Mouse (Mus musculus): ENCODE measurements at regions not wholly inside any gene's neighbourhood (a gene's known extent, or its start where the extent isn't known, plus 50 kb on each side); places are given as distances from the start of the nearest gene placed in this dataset.

DNA sequence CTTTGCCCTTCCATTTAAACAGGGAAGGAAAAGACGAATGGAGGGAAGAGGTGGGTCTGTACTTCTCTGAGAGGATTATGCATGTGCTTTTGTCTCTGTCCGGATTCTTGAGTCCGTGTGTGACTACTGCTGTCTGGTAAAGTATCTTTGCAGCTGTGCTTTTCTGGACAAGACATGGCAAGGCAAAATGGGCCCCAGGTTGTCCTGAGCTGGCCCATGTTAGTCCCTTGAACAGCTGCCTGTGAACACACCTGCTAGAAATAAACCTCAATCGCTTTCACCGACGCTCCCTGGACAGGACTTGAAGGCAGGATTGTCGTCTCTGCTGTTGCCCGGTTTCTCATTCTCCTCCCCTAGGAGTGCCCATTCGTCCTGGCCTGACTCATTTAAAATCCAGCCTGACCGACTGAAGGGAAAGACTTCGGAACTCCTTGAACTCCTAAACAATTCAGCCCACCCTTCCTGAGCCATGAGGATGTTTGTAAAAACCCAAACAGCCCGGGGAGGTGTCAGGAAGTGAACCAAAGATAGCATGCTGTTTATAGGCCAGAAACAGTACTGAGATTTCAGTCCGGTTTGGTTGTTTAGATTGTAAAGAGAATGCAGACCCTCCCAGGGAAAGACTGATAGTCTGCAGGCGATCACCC lies 281.7 kb downstream of the Qk start:
- TF ChIP-seq CTCF (IDR thresholded peaks at IDR 0.05; ENCODE audit: borderline replicate concordance, extremely low read depth, insufficient read depth, insufficient read length), result no peak
- TF ChIP-seq POLR2A (IDR thresholded peaks at IDR 0.05; ENCODE audit: borderline replicate concordance, extremely low read depth, insufficient read depth, insufficient read length, poor library complexity, severe bottlenecking), result no peak
